Mouse (Mus musculus): ENCODE measurements around the gene Shisal1.

Gene Shisal1

DNA sequence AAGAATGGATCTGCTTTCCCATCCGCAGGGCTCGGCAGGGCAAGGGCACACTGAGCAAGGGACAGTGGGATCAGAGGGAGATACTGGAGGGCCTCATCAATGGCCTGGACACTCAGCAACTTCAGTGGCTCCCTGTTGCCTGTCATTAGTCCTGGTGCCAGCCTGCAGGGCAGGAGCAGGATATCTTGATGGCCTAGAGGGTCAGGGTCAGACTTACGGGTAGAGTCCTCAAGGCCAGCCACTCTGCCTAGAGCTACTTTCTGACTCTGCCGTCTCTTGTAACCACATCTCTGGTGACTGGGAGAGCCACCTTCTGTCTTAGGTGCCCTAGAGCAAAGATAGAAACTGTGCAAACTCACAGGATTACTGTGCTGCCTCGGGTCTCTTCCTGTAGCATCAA is 23.1 kb downstream of the Shisal1 start:
- no peak for DNase-seq

DNA sequence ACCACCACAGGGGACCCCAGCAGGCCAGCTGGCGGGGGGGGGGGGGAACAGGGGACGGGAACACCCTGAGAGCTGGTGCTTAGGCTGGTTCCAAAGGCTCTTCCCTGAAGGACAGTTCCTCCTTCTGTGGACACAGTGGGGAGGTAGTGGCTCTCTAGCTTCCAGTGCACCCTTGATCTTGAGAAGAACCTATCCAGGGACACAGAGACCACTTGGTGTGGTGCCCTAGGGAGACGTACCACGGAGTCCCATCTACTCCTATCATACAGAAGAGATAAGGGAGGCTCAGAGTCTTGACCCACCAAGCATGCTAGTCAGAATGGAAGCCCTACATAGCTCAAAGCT is 28.7 kb downstream of the Shisal1 start:
- no peak for DNase-seq

DNA sequence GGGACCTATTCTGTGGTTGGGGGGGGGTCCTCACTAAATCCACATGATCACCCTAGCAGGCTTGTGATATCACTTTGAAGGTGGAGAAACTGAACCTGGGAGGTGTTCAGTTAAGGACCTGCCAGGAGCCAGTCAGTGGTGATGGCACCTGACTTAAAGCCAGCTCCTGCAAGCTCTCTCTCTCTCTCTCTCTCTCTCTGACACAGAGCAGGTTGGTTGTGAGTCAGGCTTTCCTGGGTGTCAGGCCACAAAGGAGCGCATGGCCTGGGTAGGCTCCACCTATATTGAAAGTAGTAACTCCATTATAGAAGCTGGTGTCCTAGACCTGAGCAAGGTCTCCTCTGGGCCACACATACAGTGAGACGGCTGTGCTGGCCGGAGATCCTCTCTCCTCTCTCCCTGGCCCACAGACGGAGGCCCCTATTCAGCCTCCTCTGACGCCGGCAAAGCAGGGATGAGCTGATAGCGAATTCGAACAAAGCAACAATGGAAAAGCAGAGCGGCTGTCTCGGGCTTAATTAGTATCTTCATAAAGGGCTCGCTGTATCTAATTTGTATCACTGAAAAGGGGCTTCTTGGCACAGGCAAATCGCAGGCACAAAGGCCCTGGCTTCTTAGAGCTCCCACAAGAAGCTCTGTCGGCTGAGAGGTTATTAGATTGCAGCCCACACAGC is 29.2 kb downstream of the Shisal1 start:
- no peak for DNase-seq

DNA sequence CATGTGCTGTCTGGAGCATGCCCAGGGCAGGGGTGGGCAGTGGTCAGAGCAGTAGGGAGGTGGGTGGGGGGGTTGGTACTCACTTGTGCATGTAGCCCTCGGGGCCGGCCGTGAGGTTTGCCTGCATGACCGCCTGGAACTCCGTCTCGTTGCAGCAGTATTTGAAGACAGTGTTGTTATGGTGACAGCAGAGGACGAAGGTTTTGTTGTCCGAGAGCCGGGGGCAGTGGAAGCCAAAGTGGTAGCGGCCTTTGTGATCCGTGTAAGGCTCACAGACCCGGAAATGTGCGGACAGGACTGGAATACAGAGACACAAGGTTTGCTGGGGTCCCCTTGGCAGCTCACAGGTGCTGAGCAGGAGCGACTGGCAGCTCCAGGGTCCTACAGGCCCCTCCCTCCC is 29.9 kb downstream of the Shisal1 start:
- DNase-seq: no peak

DNA sequence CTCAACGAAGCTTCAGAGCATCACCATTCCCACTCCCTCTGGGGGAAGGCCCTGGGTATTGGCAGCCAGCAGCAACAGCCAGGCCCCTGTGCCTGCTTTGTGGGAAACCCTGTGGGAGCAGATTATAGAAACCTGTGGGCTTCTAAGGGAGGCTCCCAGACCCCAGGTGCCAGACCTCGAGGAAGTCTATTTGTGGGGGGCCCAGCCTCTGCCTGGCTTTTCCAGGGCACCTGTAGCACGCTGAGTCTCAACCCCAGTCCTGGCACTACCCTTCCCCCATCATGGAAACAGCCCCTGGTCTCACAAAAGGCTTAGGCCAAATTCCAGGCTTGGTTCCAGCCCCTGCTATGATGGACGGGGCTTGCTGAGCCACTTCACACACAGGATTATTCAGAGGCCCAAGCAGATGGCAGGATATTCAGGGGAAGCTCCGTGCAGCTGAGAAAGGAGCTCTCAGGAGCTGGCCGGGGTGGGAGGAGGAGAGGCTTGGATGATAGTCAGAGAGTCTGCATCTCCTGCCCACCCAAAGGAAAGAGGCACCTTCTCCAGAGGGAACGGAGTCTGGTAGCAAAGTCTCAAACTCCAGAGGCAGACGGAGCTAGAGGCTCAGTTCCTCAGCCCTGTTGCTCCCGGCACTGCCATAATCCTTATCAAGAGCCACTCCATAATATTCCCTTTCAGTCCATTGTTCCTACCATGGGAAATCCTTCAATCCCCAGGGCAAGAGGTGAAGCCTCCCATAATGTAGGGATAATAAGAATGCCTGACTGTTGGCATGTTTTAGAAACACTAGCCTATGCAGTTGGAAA is 32.7 kb downstream of the Shisal1 start:
- peak in 1 of 2 experiments; percentile 11 for DNase-seq

DNA sequence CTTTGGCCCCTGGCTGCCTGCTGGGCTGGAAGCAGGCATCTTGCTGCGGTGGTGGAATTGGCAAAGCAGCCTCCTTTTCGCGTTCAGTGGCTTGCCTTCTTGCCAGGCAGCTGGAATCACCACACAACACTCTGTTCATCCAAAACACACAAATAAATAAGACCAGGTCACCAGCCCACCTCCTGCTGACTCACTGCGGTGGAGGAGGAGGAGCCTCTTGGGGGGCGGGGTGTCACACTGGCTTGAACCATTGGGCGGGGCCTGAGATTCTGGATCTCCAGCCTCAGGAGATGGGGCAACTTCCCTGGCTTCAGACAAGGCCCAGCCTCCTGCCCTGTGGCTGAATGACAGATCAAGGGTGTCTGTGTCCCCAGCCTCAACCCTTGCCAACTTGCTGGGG is 34.5 kb downstream of the Shisal1 start:
- peak in 1 of 2 experiments; percentile 6 for DNase-seq

- no peak for DNase-seq
Measured at GRCm38 (mm10) chr15:84410052-84410451, 36.8 kb downstream of the Shisal1 start.

- DNase-seq: no peak
Measured at GRCm38 (mm10) chr15:84408576-84408975, 38.3 kb downstream of the Shisal1 start.

DNA sequence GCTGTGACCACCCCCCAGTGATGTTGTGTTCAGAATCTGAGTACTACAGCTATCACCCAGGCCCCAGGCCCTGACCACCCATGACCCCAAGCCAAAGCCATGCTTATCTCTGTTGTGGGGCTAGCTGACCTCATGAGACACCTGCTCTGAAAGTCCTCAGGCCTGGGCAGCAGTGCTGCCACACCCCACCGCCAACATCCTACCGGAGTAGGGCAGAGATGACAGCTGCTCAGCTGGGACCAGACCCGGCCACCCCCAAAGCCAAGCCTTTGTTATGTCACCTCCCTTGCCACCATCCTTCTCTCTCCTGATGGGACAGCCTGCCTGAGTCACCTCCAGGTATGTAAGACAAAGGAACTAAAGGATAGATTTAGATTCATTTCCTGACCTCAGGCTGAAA is 41.1 kb downstream of the Shisal1 start:
- no peak for DNase-seq

DNA sequence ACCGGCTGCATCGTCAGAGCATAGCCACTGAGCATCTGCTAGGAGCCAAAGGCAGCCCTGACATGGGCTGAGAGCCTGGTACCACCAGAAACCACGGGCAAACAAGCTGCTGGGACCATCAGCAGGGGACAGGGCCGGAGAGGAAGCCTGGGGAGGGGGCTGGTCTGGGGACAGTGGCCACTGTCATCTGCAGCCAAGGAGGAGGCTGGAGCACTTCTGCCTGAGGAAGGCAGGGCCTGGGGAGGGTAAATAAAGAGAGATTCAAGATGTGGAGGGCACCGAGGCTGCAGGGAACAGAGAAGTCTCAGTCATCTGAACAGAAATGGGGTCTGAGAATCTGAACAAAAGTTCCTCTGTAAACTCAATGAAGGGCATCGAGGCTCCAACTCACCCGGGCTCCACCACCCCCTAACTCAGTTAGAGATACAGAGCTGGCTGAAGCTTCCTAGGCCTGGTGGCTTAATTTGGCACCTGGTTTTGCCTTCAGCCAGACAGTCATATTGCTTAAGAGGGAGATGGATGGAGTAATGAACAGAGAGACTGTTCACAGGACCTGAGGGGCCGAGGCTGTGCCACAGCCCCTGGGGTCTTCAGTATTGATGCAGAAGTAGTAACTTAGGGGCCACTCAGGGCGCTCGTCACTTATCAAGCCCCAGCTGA is 43.3 kb downstream of the Shisal1 start:
- no peak for DNase-seq

DNA sequence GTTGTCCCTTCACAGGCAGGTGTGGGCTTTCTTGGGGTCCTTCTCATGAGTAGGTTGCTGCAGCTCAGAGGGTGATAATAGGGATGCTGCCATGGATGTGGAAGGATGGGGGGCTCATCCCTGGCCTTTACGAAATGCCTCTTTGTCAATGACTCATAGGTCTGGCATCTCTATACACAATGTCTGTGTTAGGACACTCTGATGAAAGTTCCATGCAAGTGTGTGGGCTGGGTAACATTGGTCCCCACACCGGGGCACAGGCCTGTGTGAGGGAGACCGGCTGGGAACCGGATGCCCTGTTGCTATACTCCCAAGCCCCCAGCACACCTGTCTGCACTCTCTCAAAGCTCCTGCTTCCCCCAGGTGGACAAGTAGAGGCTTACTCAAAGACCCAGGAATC is 48.3 kb downstream of the Shisal1 start:
- DNase-seq: no peak

GRCm38 (mm10) chr15:84397663-84398169 is 49.2 kb downstream of the Shisal1 start:
- no peak for DNase-seq

DNA sequence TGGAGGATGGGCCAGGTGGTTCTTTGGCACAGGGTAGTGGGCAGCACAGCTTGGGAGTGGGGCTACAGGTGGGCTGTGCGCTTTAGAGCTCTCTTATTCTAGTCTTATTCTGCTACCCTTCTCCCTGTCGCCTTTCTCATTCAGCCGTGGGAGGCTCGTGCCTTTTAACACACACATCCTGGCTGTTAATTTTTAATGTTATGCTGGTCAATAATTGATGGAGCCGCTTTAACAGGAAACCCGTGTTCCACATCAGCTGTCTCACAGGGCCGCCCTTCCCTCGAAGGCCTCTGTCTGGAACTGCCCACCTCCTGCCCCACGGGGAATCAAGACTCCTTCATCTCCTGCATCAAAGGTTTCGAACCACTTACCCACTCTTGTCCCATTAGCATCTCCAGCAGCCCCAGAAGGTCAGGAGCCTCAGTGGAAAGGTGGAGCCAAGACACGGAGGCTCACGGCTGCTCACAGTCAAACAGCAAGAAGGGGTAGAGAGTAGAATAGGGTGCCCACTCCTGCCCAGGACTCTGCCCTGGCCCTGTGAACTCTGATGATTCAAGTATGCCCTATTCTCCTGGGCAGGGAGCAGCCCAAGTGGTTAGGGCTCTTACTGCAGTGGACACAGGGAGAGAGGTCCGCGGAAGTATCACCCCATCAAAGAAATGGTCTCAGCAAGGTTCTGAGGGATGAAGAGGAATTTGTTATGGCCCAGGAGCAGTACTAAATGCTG is 51.4 kb downstream of the Shisal1 start:
- DNase-seq: no peak

- no peak for DNase-seq
Measured at GRCm38 (mm10) chr15:84393341-84393740, 53.6 kb downstream of the Shisal1 start.

DNA sequence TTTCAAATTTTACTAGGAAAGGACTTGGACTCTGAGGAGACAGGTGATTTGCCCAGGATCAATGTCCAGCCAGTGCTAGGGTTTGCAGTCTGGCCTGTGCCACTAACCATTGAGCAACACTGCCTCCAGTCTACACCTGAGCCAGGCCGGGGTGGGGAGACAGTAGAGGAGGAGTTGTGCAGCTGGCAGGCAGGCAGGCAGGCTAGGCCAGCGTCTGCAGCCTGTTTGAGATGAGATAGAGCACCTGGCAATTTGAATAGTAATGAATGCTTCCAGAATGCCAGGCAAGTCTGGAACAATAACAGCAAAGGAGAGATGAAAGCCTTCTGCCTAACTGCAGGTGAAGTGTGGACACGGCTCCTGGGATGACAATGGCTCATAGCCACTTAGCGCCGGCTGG is 54.1 kb downstream of the Shisal1 start:
- no peak for DNase-seq

- DNase-seq: no peak
Measured at GRCm38 (mm10) chr15:84392131-84392530, 54.8 kb downstream of the Shisal1 start.

DNA sequence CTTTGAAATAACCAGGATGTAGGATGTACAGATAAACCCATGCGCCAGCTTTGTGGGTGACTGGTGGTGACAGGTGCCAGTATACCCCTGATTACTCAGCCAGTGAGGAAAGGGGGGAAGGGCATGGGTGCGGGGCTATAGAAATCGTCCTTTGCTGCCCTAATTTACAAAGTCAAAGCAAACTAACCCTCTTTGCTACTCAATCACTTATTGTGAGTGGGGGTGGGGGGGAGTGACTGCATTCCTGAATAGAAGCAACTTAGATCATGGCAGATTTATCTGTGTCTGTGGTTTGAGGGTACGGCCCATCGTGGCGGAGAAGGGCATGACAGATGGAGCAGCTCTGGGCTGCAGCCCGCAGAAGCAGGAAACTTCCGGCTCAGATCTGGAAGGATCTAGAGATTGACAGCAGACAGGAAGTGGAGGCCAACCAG is 58.2 kb downstream of the Shisal1 start:
- no peak for DNase-seq

- no peak for DNase-seq
Measured at GRCm38 (mm10) chr15:84385995-84386565, 60.8 kb downstream of the Shisal1 start.

GRCm38 (mm10) chr15:84384066-84384465 is 62.8 kb downstream of the Shisal1 start:
- DNase-seq: no peak

DNA sequence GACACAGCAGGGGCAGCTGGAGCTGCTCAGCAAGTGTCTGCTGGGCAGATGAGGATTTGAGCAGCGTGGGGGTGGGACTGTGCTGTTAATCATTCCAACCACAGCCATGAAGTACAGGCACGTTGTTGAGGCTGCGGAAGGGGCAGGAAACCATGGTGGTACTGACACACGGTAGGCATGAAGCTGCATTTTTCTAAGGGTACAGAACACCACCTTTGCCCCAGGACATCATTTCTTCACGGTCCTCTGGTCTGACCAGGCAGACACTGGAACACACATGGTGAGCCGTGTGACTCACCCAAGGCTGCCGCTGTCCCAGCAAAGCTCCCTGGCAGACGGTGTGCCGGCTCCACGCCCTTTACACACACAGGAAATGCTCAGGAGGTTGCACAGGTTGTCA is 66.7 kb downstream of the Shisal1 start:
- no peak for DNase-seq

GRCm38 (mm10) chr15:84378734-84379133 is 68.2 kb downstream of the Shisal1 start:
- no peak for DNase-seq

GRCm38 (mm10) chr15:84372801-84373200 is 74.1 kb downstream of the Shisal1 start:
- DNase-seq: no peak

DNA sequence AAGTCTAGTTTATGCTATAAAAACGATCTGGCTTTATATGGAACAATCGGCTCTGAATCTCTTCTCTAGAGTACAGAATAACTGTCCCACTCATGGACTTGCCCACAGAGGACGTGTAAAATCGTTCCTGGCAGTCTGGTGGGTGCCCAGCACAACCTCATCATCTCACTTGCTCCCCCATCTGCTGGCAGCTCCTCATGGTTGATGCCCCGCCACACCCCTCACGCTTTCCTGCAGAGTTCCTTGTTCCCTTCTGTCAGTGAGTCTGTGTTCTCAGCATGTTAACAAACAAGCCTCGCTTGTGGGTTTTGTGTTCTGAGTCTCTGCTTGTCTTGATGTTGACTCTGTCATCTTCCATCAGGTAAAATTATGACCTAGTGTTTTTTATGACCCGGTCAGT is 79.5 kb downstream of the Shisal1 start:
- no peak for DNase-seq
